Mouse (Mus musculus): ENCODE measurements around the gene Pcbp1.

The Pcbp1 gene

DNA sequence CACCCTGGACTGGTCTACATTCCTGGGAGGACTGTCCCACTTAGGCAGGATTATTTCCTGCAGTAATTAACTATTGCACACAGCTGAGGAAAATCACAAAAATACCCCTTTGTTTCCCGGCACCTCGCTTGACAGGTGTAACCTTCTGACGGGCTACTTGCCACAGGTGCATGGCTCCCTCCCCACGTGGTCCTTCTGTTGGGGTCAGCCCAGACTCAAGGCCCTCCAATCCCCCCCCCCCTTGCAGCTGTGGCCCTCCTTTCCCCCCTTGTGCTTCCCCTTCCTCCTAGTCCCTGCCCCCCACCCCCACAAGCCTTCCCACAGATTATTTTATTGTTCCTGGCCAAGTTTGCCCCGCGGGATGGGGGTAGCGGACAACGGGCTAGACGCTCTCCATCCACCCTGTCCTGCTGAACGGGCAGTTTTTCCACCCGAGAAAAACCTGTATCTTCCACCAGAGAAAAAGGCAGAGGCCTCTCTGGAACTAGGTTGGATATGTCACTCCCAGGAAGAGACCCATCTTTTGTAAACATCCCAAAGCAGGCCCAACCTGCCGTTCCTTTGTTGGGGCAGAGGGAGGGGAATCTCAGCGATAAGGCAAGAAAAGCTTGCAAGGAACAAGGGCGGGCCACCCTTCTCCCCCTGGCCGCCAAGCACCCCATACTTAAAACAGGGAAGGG lies 2.2 kb downstream of the Pcbp1 start:
- DNase-seq: peak in 1 of 2 experiments; percentile 16

DNA sequence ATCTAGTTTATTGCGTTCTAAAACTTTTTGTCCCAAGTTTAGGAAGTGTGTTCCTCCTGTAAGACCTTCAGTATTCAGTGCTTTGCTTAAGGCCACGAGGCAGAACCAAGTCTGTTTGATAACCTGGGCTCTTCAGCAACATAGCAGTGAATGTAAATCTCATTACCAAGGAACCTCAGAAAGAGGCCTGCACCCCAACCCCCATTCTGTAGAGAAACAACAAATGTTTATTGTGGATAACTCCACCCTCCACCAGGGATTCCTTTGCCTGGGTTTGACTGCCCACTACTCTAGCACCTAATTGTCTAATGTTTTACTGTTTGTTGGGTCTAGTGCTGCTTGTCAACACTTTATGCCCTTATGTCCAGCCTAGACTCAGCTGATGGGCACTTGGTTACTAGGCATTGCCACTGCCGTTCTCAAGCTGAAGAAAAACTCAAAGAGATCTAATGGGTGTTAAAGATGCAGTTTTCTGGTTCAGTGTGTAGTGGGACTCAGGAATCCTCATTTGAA lies 2.8 kb downstream of the Pcbp1 start:
- DNase-seq: no peak

GRCm38 (mm10) chr6:86522001-86522911 lies 3.9 kb downstream of the Pcbp1 start:
- no peak for DNase-seq

GRCm38 (mm10) chr6:86519767-86520345 lies 6.3 kb downstream of the Pcbp1 start:
- DNase-seq: peak; percentile 38 to 53

DNA sequence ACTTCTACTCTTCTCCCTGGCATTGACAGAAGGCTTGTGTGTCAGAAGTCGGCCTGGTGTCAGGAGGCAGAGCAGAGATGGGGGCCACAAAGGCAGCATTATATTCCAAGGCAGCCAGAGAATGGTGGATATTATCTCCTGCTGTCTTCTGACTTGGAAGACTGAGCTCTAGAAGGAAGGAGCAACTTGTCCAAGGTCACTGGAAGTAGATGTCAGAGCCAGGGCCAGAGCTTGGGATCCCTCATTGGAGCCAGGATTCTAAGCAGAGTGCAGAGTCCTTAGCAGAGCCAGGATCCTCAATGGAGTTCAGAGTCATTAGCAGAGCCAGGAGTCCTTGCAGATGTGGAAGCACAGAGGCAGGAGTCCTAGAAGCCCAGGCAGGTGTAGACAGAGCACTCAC lies 10.1 kb downstream of the Pcbp1 start:
- DNase-seq: peak; percentile 72 to 82

DNA sequence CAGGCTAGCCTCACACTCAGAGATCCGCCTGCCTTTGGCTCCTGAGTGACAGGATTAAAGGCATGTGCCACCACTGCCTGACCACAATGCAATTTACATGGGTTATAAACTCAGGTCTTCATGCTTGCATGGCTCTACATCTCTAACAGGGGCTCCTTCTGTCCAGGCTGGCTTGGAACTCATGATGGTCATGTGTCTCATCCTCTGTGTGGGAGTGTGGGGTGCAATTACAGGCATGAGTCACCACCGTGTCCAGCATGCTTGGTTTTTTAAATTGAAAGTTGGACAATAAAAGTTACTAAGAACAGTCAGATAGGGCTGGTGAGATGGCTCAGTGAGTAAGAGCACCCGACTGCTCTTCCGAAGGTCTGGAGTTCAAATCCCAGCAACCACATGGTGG lies 12.8 kb downstream of the Pcbp1 start:
- no peak for DNase-seq

DNA sequence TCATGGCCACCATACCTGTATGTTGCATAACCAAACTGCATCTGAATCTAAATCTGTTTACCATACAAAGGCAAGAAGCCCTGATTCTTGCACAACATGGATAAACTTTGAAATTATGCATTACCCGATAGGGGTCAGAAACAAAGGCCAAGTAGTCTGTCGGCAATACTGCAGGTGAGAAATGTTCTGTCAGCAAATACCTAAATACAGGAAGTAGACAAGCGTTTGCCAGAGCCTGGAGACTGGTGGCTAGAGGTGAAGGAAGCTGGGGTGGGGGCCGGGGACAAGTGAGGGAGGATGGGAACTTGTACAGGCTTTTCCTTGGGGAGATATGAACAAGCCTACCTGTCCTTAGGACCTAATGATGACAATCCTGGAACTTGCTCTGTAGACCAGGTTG lies 15.1 kb downstream of the Pcbp1 start:
- DNase-seq: no peak

- DNase-seq: no peak
Observed at GRCm38 (mm10) chr6:86509866-86510200, 16.3 kb downstream of the Pcbp1 start.

- no peak for DNase-seq
Observed at GRCm38 (mm10) chr6:86509194-86509865, 16.8 kb downstream of the Pcbp1 start.

GRCm38 (mm10) chr6:86508736-86509135 lies 17.4 kb downstream of the Pcbp1 start:
- no peak for DNase-seq

- DNase-seq: no peak
Observed at GRCm38 (mm10) chr6:86507116-86507515, 19.0 kb downstream of the Pcbp1 start.

GRCm38 (mm10) chr6:86506309-86506708 lies 19.8 kb downstream of the Pcbp1 start:
- DNase-seq: no peak

DNA sequence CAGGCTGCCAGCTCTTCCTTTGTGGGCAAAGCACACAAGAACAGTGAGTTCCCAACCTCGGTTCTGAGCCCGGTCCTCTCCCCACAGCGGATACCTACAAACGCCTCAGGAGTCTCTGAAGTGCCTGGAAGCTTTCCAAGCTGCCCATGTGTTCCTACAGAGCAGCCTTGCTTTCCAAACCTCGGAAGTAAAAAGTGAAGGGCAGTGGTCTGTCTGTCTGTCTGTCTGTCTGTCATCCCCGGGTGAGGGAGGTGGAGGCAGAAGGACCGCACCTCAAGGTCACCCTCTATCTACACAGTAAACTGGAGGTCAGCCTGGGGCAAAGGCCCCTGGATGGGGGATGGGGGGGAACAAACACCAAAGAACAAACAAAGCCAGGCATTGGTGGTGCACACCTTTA lies 20.4 kb downstream of the Pcbp1 start:
- DNase-seq: peak in 1 of 2 experiments; percentile 65

DNA sequence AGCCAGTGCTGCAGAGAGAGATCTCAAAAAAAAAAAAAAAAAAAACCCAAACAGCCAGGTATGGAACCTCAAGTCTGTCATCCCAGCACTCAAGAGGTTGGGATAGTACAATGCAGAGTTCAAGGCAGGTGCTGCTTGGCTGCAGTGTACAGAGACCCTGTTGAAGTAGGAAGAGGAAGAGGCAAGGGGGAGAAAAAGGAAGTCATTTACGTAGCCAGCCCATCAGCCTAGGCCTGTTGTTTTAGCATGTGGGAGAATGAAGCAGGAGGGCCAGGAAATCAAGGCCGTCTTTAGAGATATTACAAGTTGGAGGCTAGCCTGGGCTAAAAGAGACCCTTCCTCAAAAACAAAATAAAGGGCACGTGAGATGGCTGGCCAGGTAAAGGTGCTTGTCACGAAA lies 22.6 kb downstream of the Pcbp1 start:
- no peak for DNase-seq

- no peak for DNase-seq
Observed at GRCm38 (mm10) chr6:86499571-86500109, 26.5 kb downstream of the Pcbp1 start.

GRCm38 (mm10) chr6:86497942-86498732 lies 28.0 kb downstream of the Pcbp1 start:
- peak in 1 of 2 experiments; percentile 15 for DNase-seq

DNA sequence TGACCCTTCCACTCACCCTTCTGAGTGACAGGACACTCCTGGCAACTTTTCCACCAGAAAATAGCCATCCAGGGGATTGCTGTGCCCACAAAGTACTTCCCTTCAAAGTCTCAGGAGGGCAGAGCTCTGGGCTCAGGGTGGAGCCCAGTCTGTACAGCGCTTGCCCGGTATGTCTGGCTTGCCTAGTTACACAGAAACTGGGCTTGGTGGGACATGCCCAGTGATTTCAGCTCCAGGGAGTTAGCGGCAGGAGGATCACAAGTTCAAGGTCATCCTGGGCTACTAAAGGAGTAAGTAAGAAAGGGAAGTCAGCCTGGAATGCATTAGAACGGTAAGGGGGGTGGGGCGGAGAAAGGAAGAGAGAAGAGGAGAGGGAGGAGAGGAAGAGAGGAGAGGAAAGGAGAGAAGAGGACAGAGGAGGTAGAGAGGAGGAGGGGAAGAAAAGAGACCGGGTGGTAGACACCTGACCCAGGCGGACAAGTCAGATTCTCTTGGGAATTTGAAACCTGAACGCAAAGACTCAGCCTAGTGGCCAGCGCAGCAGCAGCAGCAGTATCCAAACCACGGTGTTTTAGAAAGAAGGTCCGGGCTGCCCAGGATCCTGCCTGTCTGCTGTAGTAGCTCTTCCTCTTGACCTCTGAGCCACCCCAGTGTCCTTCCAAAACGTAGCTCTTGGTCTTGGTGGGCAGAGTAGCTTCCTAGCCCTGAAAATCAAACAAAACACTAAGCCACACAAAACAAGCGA lies 28.9 kb downstream of the Pcbp1 start:
- DNase-seq: peak; percentile 62 to 63

DNA sequence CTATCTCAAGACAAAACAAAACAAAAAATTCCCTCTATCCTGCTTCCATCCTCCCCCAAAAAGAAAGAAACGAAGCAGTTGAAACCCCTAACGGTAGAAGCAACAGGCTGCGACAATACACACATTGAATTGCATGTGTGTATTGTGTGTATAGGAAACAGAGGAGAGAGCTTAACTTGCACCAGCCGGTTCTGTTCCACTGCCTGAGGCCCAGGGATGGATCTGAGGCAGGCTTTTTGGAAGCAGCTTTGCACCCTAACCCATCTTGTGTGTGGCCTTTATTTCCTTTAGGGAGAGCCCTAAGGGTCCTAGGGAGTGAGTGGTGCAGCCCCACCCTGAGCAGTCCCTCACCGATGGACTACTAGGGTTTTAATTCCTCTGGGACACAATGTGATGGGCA lies 29.5 kb downstream of the Pcbp1 start:
- DNase-seq: no peak

DNA sequence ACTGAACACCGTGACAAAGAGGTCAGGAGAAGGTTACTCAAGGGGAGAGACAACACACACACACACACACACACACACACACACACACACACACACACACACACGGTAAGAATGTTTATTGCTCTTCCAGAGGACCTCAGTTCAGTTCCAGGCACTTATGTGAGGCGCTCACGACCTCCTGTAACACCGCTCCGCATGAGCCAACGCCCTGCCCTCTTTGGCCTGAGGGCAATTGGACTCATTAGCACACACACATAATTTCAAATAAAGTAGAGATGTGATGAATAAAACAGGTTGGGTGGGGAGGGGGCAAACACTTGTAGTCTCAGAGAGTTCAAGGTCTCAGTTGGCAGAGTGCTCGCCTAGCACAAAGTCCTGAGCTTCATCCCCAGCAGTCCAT lies 30.0 kb downstream of the Pcbp1 start:
- DNase-seq: no peak

DNA sequence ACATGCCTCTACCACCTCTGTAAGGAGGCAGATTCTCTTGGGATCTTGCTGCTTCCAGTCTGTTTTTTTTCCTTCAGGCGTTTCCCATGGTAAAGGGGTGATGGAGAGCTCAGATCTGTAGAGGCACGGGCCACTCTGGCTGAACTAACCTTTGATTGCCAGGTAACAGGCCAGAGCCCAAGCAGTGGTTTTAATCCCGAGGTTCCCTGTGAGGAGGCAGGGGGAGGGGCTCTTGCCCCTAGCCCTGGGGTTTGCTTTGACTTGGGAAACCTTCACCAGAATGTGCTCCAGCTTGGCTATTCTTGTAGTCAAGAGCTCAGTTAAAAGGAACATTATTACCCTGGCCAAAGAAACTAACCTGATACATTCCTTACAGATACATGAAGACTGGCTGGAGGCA lies 30.5 kb downstream of the Pcbp1 start:
- DNase-seq: no peak

GRCm38 (mm10) chr6:86494767-86495166 lies 31.4 kb downstream of the Pcbp1 start:
- DNase-seq: peak in 1 of 2 experiments; percentile 19

Data from kidney, postnatal 36 days (tissue).